Mouse (Mus musculus): ENCODE data around the gene Dclre1c. TPM values are rescaled to one million over a fixed set of nuclear protein-coding genes. Genes with fewer than 3 reads are reported as not detected.

Gene Dclre1c
- polyA plus RNA-seq (2015; fragmentation: Nextera tagmentation; extraction: Ambion mirVana), result 3.0 and 3.4 TPM in 2 replicates

GRCm38 (mm10) chr2:3423841-3424578 is at the start of gene Dclre1c:
Gene Dclre1c (plus strand): TSS chr2:3424131.

DNA sequence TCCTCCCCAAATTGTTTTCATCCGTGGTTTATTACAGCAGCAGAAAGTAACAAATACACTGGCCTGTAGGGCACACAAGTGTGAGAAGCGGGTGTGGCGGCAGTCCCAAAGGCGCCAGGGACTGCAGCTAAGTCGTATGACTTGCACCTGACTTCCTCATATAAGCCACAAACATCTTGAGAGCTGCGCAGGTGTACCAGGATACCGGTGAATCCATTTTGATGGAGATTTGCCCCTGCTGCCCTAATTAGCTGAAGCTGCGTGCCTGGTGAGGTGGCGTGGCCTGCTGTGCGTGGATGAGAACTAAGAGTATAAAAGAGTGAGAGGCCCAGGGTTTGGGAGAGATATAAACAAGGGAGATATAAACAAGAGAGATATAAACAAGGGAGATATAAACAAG is 26.8 kb upstream of the Dclre1c start, which contains the start of gene Olah:
Olah (minus strand) TSS at position 101 of the 400 bp plus-strand sequence.

DNA sequence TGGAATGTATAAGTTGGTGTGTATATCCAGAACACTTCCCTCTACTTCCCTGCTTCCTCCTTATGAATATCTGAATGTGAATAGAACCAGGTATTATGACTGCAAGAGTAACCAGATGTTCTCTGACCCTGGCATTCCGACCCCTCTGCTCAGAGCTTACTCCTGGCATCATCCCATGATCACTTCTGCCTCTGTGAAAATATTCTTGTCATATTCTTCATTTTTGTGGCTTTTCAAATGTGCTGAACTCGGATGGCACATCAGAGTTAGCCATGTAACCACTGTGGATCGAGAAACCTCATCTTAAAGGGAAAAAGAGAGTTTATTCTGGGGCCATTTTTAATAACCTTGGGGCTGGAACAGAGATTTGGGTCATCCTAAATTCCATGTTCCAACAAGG is 1.4 kb upstream of the Dclre1c start, which contains the start of gene Meig1:
Meig1 (minus strand) TSS at position 101 of the 400 bp plus-strand sequence.

GRCm38 (mm10) chr2:3474861-3475283 is 50.9 kb downstream of the Dclre1c start, which contains the start of gene Suv39h2:
Gene Suv39h2 (minus strand): TSS chr2:3475031.

GRCm38 (mm10) chr2:3512552-3513454 is 88.9 kb downstream of the Dclre1c start, which contains the start of the genes Gm45902, Hspa14 and Cdnf:
Gene Gm45902 (minus strand): TSS chr2:3512790.
Gene Hspa14 (minus strand): TSS chr2:3512814.
Gene Cdnf (plus strand): TSS chr2:3513030.

Other genes starting within 250 kb of the Dclre1c start
- gene Nmt2, start 139.9 kb upstream of the Dclre1c start, polyA plus RNA-seq (2015; fragmentation: Nextera tagmentation; extraction: Ambion mirVana), result 16.8 and 18.7 TPM in 2 replicates
- gene Rpp38, start 91.5 kb upstream of the Dclre1c start, polyA plus RNA-seq (2015; fragmentation: Nextera tagmentation; extraction: Ambion mirVana), result 16.1 and 17.6 TPM in 2 replicates
- gene Acbd7, start 88.0 kb upstream of the Dclre1c start, polyA plus RNA-seq (2015; fragmentation: Nextera tagmentation; extraction: Ambion mirVana), result 0.61 TPM in 1 of 2 replicates, not detected in the other
- not detected in 2 replicates for gene Olah, start 26.9 kb upstream of the Dclre1c start, polyA plus RNA-seq (2015; fragmentation: Nextera tagmentation; extraction: Ambion mirVana)
- 0.37 TPM in 1 of 2 replicates, not detected in the other for gene Meig1, start 1.5 kb upstream of the Dclre1c start, polyA plus RNA-seq (2015; fragmentation: Nextera tagmentation; extraction: Ambion mirVana)
- gene Suv39h2, start 50.9 kb downstream of the Dclre1c start, polyA plus RNA-seq (2015; fragmentation: Nextera tagmentation; extraction: Ambion mirVana), result 1.7 and 2.8 TPM in 2 replicates
- gene Gm45902, start 88.7 kb downstream of the Dclre1c start, polyA plus RNA-seq (2015; fragmentation: Nextera tagmentation; extraction: Ambion mirVana), result 1.3 and 1.5 TPM in 2 replicates
- gene Hspa14, start 88.7 kb downstream of the Dclre1c start, polyA plus RNA-seq (2015; fragmentation: Nextera tagmentation; extraction: Ambion mirVana), result 38.1 and 44.6 TPM in 2 replicates
- 0.33 and 0.41 TPM in 2 replicates for gene Cdnf, start 88.9 kb downstream of the Dclre1c start, polyA plus RNA-seq (2015; fragmentation: Nextera tagmentation; extraction: Ambion mirVana)
- gene Fam107b, start 146.4 kb downstream of the Dclre1c start, polyA plus RNA-seq (2015; fragmentation: Nextera tagmentation; extraction: Ambion mirVana), result 18.4 and 25.7 TPM in 2 replicates

Measured in urinary bladder, postnatal 0 days (tissue).